Mouse (Mus musculus): ENCODE data around the gene Kcna5. TPM values are rescaled to one million over a fixed set of nuclear protein-coding genes. Genes with fewer than 3 reads are reported as not detected.
A peak's percentile ranks its signal among the peaks of the same experiment; 100 is the strongest.

The Kcna5 gene
- polyA plus RNA-seq (2012; rRNA removed): 0.92 and 1.6 TPM in 2 replicates

GRCm38 (mm10) chr6:126535208-126535910 lies at the start of gene Kcna5:
Kcna5 (minus strand) TSS chr6:126535412.
- H3K4me3 ChIP-seq (ENCODE audit: control insufficient read depth, insufficient read depth, low read length): no peak within 1 kb of the TSS
- DNase-seq: no peak
- H3K4me1 ChIP-seq (replicated peaks; ENCODE audit: control insufficient read depth, insufficient read depth, low read length): no peaks in the 10 kb centered on the region
- H3K27ac ChIP-seq (ENCODE audit: control insufficient read depth, insufficient read depth, low read length): no peak within 1 kb of the TSS
- no peaks in the 10 kb centered on the region for H3K36me3 ChIP-seq (ENCODE audit: control insufficient read depth, insufficient read depth, low read length)
- WGBS: 4% methylated on average over 15 of the region's 15 CpGs
- no peaks in the 10 kb centered on the region for H3K27me3 ChIP-seq (ENCODE audit: control insufficient read depth, insufficient read depth, low read length)
- TF ChIP-seq CTCF (IDR thresholded peaks at IDR 0.05; ENCODE audit: borderline replicate concordance, control insufficient read depth, extremely low read depth, insufficient read depth, low read length, poor library complexity): no peak
- TF ChIP-seq POLR2A (IDR thresholded peaks at IDR 0.05; ENCODE audit: control insufficient read depth, extremely low read depth, insufficient read depth, low read length, poor library complexity): 0 out of 2 replicates have a peak, but pooled peaks have one; percentile 17

- Histone ChIP-seq H3K27ac (ENCODE audit: control insufficient read depth, insufficient read depth, low read length) (no peak overlapping the region), H3K27me3 (ENCODE audit: control insufficient read depth, insufficient read depth, low read length) (no peaks in the 10 kb centered on the region), H3K4me1 (replicated peaks; ENCODE audit: control insufficient read depth, insufficient read depth, low read length) (no peaks in the 10 kb centered on the region; the same call in 1 of the 2 replicates), H3K36me3 (ENCODE audit: control insufficient read depth, insufficient read depth, low read length) (no peaks in the 10 kb centered on the region), H3K4me3 (ENCODE audit: control insufficient read depth, insufficient read depth, low read length) (no peak overlapping the region)
- 67% methylated on average over 7 of the region's 7 CpGs for WGBS
- TF ChIP-seq CTCF (IDR thresholded peaks at IDR 0.05; ENCODE audit: borderline replicate concordance, control insufficient read depth, extremely low read depth, insufficient read depth, low read length, poor library complexity) (peak; percentile 63; the same call in 1 of the 2 replicates), POLR2A (IDR thresholded peaks at IDR 0.05; ENCODE audit: control insufficient read depth, extremely low read depth, insufficient read depth, low read length, poor library complexity) (no peak)
- DNase-seq: peak; percentile 38
Observed at GRCm38 (mm10) chr6:126583075-126583474, 47.9 kb upstream of the Kcna5 start.

- DNase-seq: no peak
- 89% methylated on average over 8 of the region's 8 CpGs for WGBS
Observed at GRCm38 (mm10) chr6:126581632-126582031, 46.4 kb upstream of the Kcna5 start.

GRCm38 (mm10) chr6:126580571-126580970 lies 45.4 kb upstream of the Kcna5 start:
- no peak overlapping the region for H3K4me3 ChIP-seq (ENCODE audit: control insufficient read depth, insufficient read depth, low read length)
- WGBS: 81% methylated on average over 3 of the region's 3 CpGs

More at GRCm38 (mm10) chr6:126581632-126582031, 46.4 kb upstream of the Kcna5 start:
- H3K4me3 ChIP-seq (ENCODE audit: control insufficient read depth, insufficient read depth, low read length): no peak overlapping the region
- no peaks in the 10 kb centered on the region for H3K4me1 ChIP-seq (replicated peaks; ENCODE audit: control insufficient read depth, insufficient read depth, low read length)
- TF ChIP-seq POLR2A (IDR thresholded peaks at IDR 0.05; ENCODE audit: control insufficient read depth, extremely low read depth, insufficient read depth, low read length, poor library complexity): no peak
- no peak for TF ChIP-seq CTCF (IDR thresholded peaks at IDR 0.05; ENCODE audit: borderline replicate concordance, control insufficient read depth, extremely low read depth, insufficient read depth, low read length, poor library complexity)
- H3K27me3 ChIP-seq (ENCODE audit: control insufficient read depth, insufficient read depth, low read length): no peaks in the 10 kb centered on the region
- H3K27ac ChIP-seq (ENCODE audit: control insufficient read depth, insufficient read depth, low read length): no peak overlapping the region
- H3K36me3 ChIP-seq (ENCODE audit: control insufficient read depth, insufficient read depth, low read length): no peaks in the 10 kb centered on the region

GRCm38 (mm10) chr6:126577415-126577814 lies 42.2 kb upstream of the Kcna5 start:
- no peak for DNase-seq
- Histone ChIP-seq H3K27me3 (ENCODE audit: control insufficient read depth, insufficient read depth, low read length) (no peaks in the 10 kb centered on the region), H3K36me3 (ENCODE audit: control insufficient read depth, insufficient read depth, low read length) (no peaks in the 10 kb centered on the region), H3K4me1 (replicated peaks; ENCODE audit: control insufficient read depth, insufficient read depth, low read length) (no peaks in the 10 kb centered on the region), H3K4me3 (ENCODE audit: control insufficient read depth, insufficient read depth, low read length) (no peak overlapping the region), H3K27ac (ENCODE audit: control insufficient read depth, insufficient read depth, low read length) (no peak overlapping the region)
- TF ChIP-seq CTCF (IDR thresholded peaks at IDR 0.05; ENCODE audit: borderline replicate concordance, control insufficient read depth, extremely low read depth, insufficient read depth, low read length, poor library complexity) (no peak), POLR2A (IDR thresholded peaks at IDR 0.05; ENCODE audit: control insufficient read depth, extremely low read depth, insufficient read depth, low read length, poor library complexity) (no peak)
- WGBS: 78% methylated on average over 3 of the region's 3 CpGs

More at GRCm38 (mm10) chr6:126580571-126580970, 45.4 kb upstream of the Kcna5 start:
- Histone ChIP-seq H3K27me3 (ENCODE audit: control insufficient read depth, insufficient read depth, low read length) (no peaks in the 10 kb centered on the region), H3K36me3 (ENCODE audit: control insufficient read depth, insufficient read depth, low read length) (no peaks in the 10 kb centered on the region), H3K4me1 (replicated peaks; ENCODE audit: control insufficient read depth, insufficient read depth, low read length) (no peaks in the 10 kb centered on the region), H3K27ac (ENCODE audit: control insufficient read depth, insufficient read depth, low read length) (no peak overlapping the region)
- no peak for TF ChIP-seq CTCF (IDR thresholded peaks at IDR 0.05; ENCODE audit: borderline replicate concordance, control insufficient read depth, extremely low read depth, insufficient read depth, low read length, poor library complexity)
- TF ChIP-seq POLR2A (IDR thresholded peaks at IDR 0.05; ENCODE audit: control insufficient read depth, extremely low read depth, insufficient read depth, low read length, poor library complexity): no peak
- no peak for DNase-seq

GRCm38 (mm10) chr6:126576566-126576965 lies 41.4 kb upstream of the Kcna5 start:
- H3K36me3 ChIP-seq (ENCODE audit: control insufficient read depth, insufficient read depth, low read length): no peaks in the 10 kb centered on the region
- H3K4me3 ChIP-seq (ENCODE audit: control insufficient read depth, insufficient read depth, low read length): no peak overlapping the region
- 78% methylated on average over 1 of the region's 1 CpGs for WGBS
- no peaks in the 10 kb centered on the region for H3K4me1 ChIP-seq (replicated peaks; ENCODE audit: control insufficient read depth, insufficient read depth, low read length)
- no peak for DNase-seq
- H3K27me3 ChIP-seq (ENCODE audit: control insufficient read depth, insufficient read depth, low read length): no peaks in the 10 kb centered on the region
- TF ChIP-seq CTCF (IDR thresholded peaks at IDR 0.05; ENCODE audit: borderline replicate concordance, control insufficient read depth, extremely low read depth, insufficient read depth, low read length, poor library complexity): no peak
- TF ChIP-seq POLR2A (IDR thresholded peaks at IDR 0.05; ENCODE audit: control insufficient read depth, extremely low read depth, insufficient read depth, low read length, poor library complexity): no peak
- no peak overlapping the region for H3K27ac ChIP-seq (ENCODE audit: control insufficient read depth, insufficient read depth, low read length)
